Mouse (Mus musculus): ENCODE measurements at regions not wholly inside any gene's neighbourhood (a gene's known extent, or its start where the extent isn't known, plus 50 kb on each side); places are given as distances from the start of the nearest gene placed in this dataset.
A peak's percentile ranks its signal among the peaks of the same experiment; 100 is the strongest.

DNA sequence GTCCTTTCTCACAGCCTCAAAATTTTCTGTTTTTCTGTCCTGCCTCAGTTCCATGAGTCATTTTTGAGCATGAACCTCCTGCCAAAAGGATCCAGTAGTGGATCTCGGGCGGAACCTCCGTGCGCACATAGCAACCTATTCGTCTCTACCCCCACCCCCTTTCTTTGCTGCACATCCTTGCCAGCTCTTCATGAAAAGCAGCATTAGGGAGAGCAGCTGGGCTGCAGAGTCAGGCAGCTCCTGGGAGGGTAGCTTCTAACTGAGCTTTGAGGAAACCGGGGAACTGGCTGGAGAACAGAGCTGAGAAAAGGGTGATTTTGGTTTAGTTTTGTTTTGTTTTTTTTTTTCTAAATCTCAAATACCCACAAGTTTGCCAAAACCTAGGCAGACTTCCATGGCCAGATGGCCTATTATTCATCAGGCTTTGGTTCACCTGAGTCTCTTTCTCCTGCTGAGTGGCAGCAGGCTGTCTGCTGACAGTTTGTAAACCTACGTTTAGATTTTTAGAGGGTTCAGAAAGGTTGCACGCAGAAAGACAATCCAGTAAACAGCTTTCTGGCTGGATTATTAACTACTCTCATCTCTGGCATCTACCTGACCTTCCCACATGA is 74.5 kb upstream of the Tmem164 start:
- Histone ChIP-seq H3K9me3 (replicated peaks) (no peaks in the 10 kb centered on the region), H3K36me3 (replicated peaks) (no peaks in the 10 kb centered on the region), H3K27me3 (ENCODE audit: insufficient read depth, low read length) (no peaks in the 10 kb centered on the region), H3K4me3 (ENCODE audit: low read depth, low read length) (no peak overlapping the region), H3K4me1 (ENCODE audit: insufficient read depth, low read depth, low read length) (peaks cover 22% of the 10 kb centered on the region)
- DNase-seq (ENCODE audit: low spot score) (no peak), ATAC-seq (ENCODE audit: extremely low read depth, insufficient number of reproducible peaks, low FRiP score, poor library complexity, severe bottlenecking) (no peak)
- TF ChIP-seq POLR2AphosphoS5 (IDR thresholded peaks at IDR 0.05; ENCODE audit: insufficient replicate concordance, low read depth, low read length) (no peak), GATA2 (IDR thresholded peaks at IDR 0.05; ENCODE audit: borderline replicate concordance, low read depth, low read length) (no peak), TAL1 (conservative IDR thresholded peaks at IDR 0.05; ENCODE audit: low read depth, low read length) (no peak), GATA1 (IDR thresholded peaks at IDR 0.05; ENCODE audit: borderline replicate concordance, low read length) (no peak), CTCF (IDR thresholded peaks at IDR 0.05; ENCODE audit: low read depth, low read length) (no peak)

DNA sequence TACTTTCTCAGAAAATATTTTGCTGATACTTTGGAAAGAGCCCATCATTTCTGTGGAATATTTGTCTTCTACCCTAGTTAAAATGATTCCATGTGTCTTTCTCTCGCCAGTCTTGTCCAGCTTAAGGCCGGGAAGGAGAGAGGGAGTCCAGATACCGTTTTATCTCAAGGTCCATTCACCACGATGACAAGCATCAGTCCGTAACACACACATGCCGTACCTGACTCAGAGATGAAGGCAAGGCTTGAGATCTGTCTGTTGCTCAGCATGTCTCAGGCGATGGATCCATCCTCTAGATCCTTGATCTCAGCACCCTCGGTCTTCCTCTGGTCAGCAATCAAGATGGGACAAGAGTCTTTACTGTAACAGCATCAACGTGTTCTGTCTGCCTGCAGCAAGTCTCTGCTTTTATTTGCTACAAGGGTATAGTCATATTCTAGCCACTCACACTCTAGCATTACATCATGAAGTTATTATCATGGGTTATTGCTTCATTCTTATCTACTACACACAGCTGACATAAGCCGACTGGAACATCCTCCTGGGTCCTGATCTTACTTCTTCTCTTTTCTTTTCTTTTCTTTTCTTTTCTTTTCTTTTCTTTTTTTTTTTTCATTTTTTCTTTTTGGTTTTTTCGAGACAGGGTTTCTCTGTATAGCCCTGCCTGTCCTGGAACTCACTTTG is 64.9 kb upstream of the Tmem164 start:
- peak; percentile 81 for ATAC-seq (ENCODE audit: extremely low read depth, insufficient number of reproducible peaks, low FRiP score, poor library complexity, severe bottlenecking)
- no peaks in the 10 kb centered on the region for H3K36me3 ChIP-seq (replicated peaks)
- no peak for TF ChIP-seq GATA2 (IDR thresholded peaks at IDR 0.05; ENCODE audit: borderline replicate concordance, low read depth, low read length)
- peak; percentile 40 for TF ChIP-seq TAL1 (conservative IDR thresholded peaks at IDR 0.05; ENCODE audit: low read depth, low read length)
- no peaks in the 10 kb centered on the region for H3K9me3 ChIP-seq (replicated peaks)
- H3K4me1 ChIP-seq (ENCODE audit: insufficient read depth, low read depth, low read length) = peaks cover 8% of the 10 kb centered on the region
- H3K27me3 ChIP-seq (ENCODE audit: insufficient read depth, low read length) = no peaks in the 10 kb centered on the region
- peak; percentile 11 for DNase-seq (ENCODE audit: low spot score)
- peak overlapping the region; percentile 47; the same call in 1 of the 2 replicates for H3K4me3 ChIP-seq (ENCODE audit: low read depth, low read length)

DNA sequence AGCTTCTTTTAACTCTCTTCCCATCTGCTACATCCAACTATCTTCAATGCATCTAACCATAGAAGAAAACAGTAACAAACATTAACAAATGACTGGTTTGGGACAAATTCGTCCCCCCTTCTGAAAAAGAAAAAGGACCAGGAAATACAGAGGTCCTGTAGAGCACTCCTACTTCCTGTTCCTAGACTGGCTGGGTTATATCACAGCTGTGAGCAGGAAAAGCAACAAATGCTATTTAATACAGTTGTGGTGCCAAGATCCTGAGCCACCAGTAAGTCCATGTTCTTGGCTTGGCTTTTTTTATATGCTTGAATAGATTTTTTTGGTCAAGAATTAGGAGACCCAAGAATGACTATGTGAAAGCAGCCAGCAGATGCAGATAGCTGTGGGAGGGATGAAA is 62.8 kb upstream of the Tmem164 start:
- Histone ChIP-seq H3K36me3 (replicated peaks) (no peaks in the 10 kb centered on the region), H3K4me1 (ENCODE audit: insufficient read depth, low read depth, low read length) (peaks cover 8% of the 10 kb centered on the region), H3K4me3 (ENCODE audit: low read depth, low read length) (no peak overlapping the region), H3K27me3 (ENCODE audit: insufficient read depth, low read length) (no peaks in the 10 kb centered on the region), H3K9me3 (replicated peaks) (no peaks in the 10 kb centered on the region)
- ATAC-seq (ENCODE audit: extremely low read depth, insufficient number of reproducible peaks, low FRiP score, poor library complexity, severe bottlenecking) (no peak), DNase-seq (ENCODE audit: low spot score) (no peak)
- TF ChIP-seq TAL1 (conservative IDR thresholded peaks at IDR 0.05; ENCODE audit: low read depth, low read length) = no peak
- no peak for TF ChIP-seq POLR2AphosphoS5 (IDR thresholded peaks at IDR 0.05; ENCODE audit: insufficient replicate concordance, low read depth, low read length)
- TF ChIP-seq GATA2 (IDR thresholded peaks at IDR 0.05; ENCODE audit: borderline replicate concordance, low read depth, low read length) = no peak
- no peak for TF ChIP-seq GATA1 (IDR thresholded peaks at IDR 0.05; ENCODE audit: borderline replicate concordance, low read length)
- no peak for TF ChIP-seq CTCF (IDR thresholded peaks at IDR 0.05; ENCODE audit: low read depth, low read length)

DNA sequence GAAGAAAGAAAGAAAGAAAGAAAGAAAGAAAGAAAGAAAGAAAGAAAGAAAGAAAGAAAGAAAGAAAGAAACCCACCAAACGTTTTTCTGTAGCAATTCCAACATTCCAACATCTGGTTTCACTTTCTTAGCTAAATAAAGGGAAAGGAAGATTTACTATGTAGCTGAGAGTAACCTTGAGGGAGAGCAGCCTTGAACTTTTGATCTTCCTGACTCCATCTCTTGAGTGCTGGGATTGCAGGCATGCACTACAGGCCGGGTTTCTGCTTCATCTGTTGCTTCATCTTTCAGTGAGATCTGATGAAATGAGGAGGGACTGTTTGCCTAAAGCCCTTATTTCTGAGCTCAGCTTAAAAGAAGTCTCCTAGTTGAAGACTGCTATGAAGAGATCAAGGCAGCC is 57.8 kb upstream of the Tmem164 start:
- Histone ChIP-seq H3K27me3 (ENCODE audit: insufficient read depth, low read length) (no peaks in the 10 kb centered on the region), H3K4me1 (ENCODE audit: insufficient read depth, low read depth, low read length) (no peaks in the 10 kb centered on the region), H3K36me3 (replicated peaks) (no peaks in the 10 kb centered on the region), H3K4me3 (ENCODE audit: low read depth, low read length) (no peak overlapping the region), H3K9me3 (replicated peaks) (no peaks in the 10 kb centered on the region)
- ATAC-seq (ENCODE audit: extremely low read depth, insufficient number of reproducible peaks, low FRiP score, poor library complexity, severe bottlenecking) = no peak
- TF ChIP-seq GATA1 (IDR thresholded peaks at IDR 0.05; ENCODE audit: borderline replicate concordance, low read length) (no peak), GATA2 (IDR thresholded peaks at IDR 0.05; ENCODE audit: borderline replicate concordance, low read depth, low read length) (no peak), TAL1 (conservative IDR thresholded peaks at IDR 0.05; ENCODE audit: low read depth, low read length) (no peak), CTCF (IDR thresholded peaks at IDR 0.05; ENCODE audit: low read depth, low read length) (no peak), POLR2AphosphoS5 (IDR thresholded peaks at IDR 0.05; ENCODE audit: insufficient replicate concordance, low read depth, low read length) (no peak)
- DNase-seq (ENCODE audit: low spot score) = no peak

DNA sequence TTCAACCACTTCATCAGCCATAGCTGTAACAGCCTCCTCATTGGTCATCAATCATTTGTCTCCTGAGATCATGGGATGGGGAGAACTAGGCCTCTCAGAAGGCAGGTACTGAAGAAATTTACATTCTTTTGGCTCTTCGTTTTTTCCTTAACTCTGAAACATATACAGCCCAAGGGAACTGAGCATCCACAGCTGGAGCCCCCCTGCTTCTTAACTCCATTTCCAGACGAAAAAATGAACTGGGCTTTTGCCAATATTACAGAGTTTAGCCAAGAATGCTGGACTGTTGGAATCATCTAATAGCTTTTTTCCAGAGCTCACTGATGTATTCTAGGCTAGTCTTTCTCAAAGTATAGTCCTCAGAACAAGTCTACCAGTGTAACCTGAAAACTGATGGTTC is 57.3 kb upstream of the Tmem164 start:
- no peak overlapping the region for H3K4me3 ChIP-seq (ENCODE audit: low read depth, low read length)
- no peak for ATAC-seq (ENCODE audit: extremely low read depth, insufficient number of reproducible peaks, low FRiP score, poor library complexity, severe bottlenecking)
- H3K4me1 ChIP-seq (ENCODE audit: insufficient read depth, low read depth, low read length) = no peaks in the 10 kb centered on the region
- no peaks in the 10 kb centered on the region for H3K36me3 ChIP-seq (replicated peaks)
- no peaks in the 10 kb centered on the region for H3K27me3 ChIP-seq (ENCODE audit: insufficient read depth, low read length)
- DNase-seq (ENCODE audit: low spot score) = no peak
- TF ChIP-seq CTCF (IDR thresholded peaks at IDR 0.05; ENCODE audit: low read depth, low read length) (no peak), TAL1 (conservative IDR thresholded peaks at IDR 0.05; ENCODE audit: low read depth, low read length) (no peak), POLR2AphosphoS5 (IDR thresholded peaks at IDR 0.05; ENCODE audit: insufficient replicate concordance, low read depth, low read length) (no peak), GATA1 (IDR thresholded peaks at IDR 0.05; ENCODE audit: borderline replicate concordance, low read length) (no peak), GATA2 (IDR thresholded peaks at IDR 0.05; ENCODE audit: borderline replicate concordance, low read depth, low read length) (no peak)
- no peaks in the 10 kb centered on the region for H3K9me3 ChIP-seq (replicated peaks)
